Mouse (Mus musculus) kidney, adult 9 months (tissue): ENCODE measurements at regions not wholly inside any gene's neighbourhood (a gene's known extent, or its start where the extent isn't known, plus 50 kb on each side); places are given as distances from the start of the nearest gene placed in this dataset.

ENCODE experiments used
- DNase-seq: peaks from one replicate; pipeline ENCODE4 v3.0.0; 2022

- DNase-seq, result no peak
Observed at GRCm38 (mm10) chr16:63369868-63370267, 494.1 kb downstream of the Epha3 start.

- DNase-seq, result no peak
Observed at GRCm38 (mm10) chr16:63371275-63371674, 492.7 kb downstream of the Epha3 start.

GRCm38 (mm10) chr16:63404976-63405375, 459.0 kb downstream of the Epha3 start:
- no peak for DNase-seq

GRCm38 (mm10) chr16:63412656-63413055, 451.3 kb downstream of the Epha3 start:
- DNase-seq, result no peak

- DNase-seq, result no peak
Observed at GRCm38 (mm10) chr16:63452301-63452700, 411.7 kb downstream of the Epha3 start.

DNA sequence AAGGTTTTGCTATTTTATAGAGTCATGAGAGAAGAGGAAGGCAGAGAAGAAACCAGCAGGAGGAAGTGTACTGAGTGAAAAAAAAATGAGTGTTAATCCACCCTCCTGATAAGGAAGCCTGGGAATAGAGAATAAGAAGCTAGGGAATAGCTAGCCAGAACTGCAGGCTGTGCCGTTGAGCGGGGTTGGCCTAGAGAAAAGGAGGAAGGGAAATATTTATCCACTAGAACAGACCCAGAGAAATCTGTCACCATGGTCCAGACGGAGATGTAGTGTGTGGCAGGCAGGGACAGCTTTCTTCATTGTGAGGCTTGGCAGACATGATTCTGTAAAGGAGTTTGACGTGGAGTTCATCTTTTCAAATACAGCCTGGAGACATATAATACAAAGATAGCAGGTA, 397.4 kb downstream of the Epha3 start:
- no peak for DNase-seq

- no peak for DNase-seq
Observed at GRCm38 (mm10) chr16:63468851-63469250, 395.1 kb downstream of the Epha3 start.
